Mouse (Mus musculus): ENCODE data around the gene Ccrl2. TPM values are rescaled to one million over a fixed set of nuclear protein-coding genes. Genes with fewer than 3 reads are reported as not detected.

The Ccrl2 gene
- total and polyA plus RNA-seq, 3 experiments = 0.19 to 0.75 TPM; not detected in 1

DNA sequence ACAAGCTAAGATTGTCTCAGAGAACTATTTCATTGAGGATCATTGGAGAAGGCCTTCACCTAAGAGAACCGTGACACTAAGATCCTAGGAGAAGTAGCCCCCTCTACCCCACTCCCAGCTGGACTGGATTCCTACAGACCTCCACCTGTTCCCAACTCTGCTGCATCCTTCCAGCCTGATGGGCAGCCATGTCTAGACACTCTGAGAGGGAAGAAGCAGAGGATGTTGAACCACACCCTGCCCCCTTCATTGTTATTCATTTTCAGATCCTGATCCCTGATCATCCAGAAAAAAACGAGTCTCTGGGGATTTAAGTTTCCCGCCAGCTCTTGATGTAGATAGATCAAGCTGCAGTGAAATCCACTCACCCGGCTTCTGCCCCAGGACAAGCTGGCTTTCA is 15.7 kb upstream of the Ccrl2 start:
- Histone ChIP-seq H3K36me3 (ENCODE audit: control insufficient read depth in 1 of 2, insufficient read depth in 2 of 2, low read length in 2 of 2) (no peaks in the 10 kb centered on the region), H3K4me3 (ENCODE audit: control insufficient read depth in 1 of 2, insufficient read depth in 1 of 2, low read depth in 2 of 2, low read length in 2 of 2) (no peak overlapping the region), H3K27ac (ENCODE audit: control insufficient read depth, low read depth, low read length) (no peak overlapping the region), H3K27me3 (ENCODE audit: control insufficient read depth in 1 of 2, insufficient read depth in 2 of 2, low read length in 2 of 2) (no peaks in the 10 kb centered on the region), H3K9me3 (replicated peaks; ENCODE audit: insufficient read depth, low read length) (no peaks in the 10 kb centered on the region), H3K9ac (ENCODE audit: control insufficient read depth, low read depth, low read length, poor library complexity, severe bottlenecking) (no peak overlapping the region), H3K4me1 (ENCODE audit: control insufficient read depth in 1 of 2, insufficient read depth in 2 of 2, low read length in 2 of 2) (no peaks in the 10 kb centered on the region), H3K79me2 (ENCODE audit: control insufficient read depth, insufficient read depth, low read length, poor library complexity) (no peaks in the 10 kb centered on the region)
- no peak for DNase-seq (ENCODE audit: low read depth, low spot score)
- TF ChIP-seq RCOR1 (IDR thresholded peaks at IDR 0.05; ENCODE audit: low read depth, low read length) = no peak
- no peak for TF ChIP-seq ZKSCAN1 (IDR thresholded peaks at IDR 0.05; ENCODE audit: low read depth, low read length)
- TF ChIP-seq MAFK (IDR thresholded peaks at IDR 0.05; ENCODE audit: borderline replicate concordance, low read depth, low read length) = no peak
- no peak for TF ChIP-seq CHD2 (IDR thresholded peaks at IDR 0.05; ENCODE audit: low read length)
- TF ChIP-seq ETS1 (IDR thresholded peaks at IDR 0.05; ENCODE audit: low read depth, low read length) = no peak
- no peak for TF ChIP-seq MAZ (IDR thresholded peaks at IDR 0.05; ENCODE audit: low read depth, low read length)
- TF ChIP-seq ELF1 (IDR thresholded peaks at IDR 0.05; ENCODE audit: low read depth, low read length) = no peak
- no peak for TF ChIP-seq USF1 (IDR thresholded peaks at IDR 0.05; ENCODE audit: low read depth, low read length)
- TF ChIP-seq KAT2A (conservative IDR thresholded peaks at IDR 0.05; ENCODE audit: low read depth, low read length) = no peak
- TF ChIP-seq SIN3A (IDR thresholded peaks at IDR 0.05; ENCODE audit: low read length) = no peak
- no peak for TF ChIP-seq EP300 (IDR thresholded peaks at IDR 0.05; ENCODE audit: low read depth in 1 of 2, low read length in 2 of 2)
- no peak for TF ChIP-seq JUND (IDR thresholded peaks at IDR 0.05; ENCODE audit: low read depth, low read length)
- TF ChIP-seq RAD21 (IDR thresholded peaks at IDR 0.05; ENCODE audit: low read depth, low read length) = no peak
- TF ChIP-seq MYB (IDR thresholded peaks at IDR 0.05; ENCODE audit: low read depth, low read length) = no peak
- TF ChIP-seq MXI1 (IDR thresholded peaks at IDR 0.05; ENCODE audit: low read depth, low read length) = no peak
- TF ChIP-seq MAX (IDR thresholded peaks at IDR 0.05; ENCODE audit: low read length) = no peak

DNA sequence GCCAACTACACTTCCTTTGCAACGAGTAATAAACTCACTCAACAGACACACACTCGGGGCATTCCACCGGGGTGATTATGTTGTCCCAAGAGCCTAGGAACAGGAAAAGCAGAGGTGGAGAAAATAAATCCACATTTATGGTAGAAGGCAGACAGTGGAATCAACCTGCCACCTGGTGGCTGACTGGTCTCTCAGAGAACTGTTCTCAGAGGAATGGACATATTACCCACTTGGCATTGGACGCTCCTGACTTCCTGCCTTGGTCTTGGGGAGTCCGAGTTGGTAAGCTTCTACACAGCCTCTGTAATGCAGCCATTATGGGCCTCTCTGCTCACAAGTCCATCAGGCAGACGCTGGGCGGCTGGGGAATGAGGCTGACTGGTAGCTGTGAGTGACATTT is 14.9 kb upstream of the Ccrl2 start:
- H3K79me2 ChIP-seq (ENCODE audit: control insufficient read depth, insufficient read depth, low read length, poor library complexity) = no peaks in the 10 kb centered on the region
- H3K9ac ChIP-seq (ENCODE audit: control insufficient read depth, low read depth, low read length, poor library complexity, severe bottlenecking) = no peak overlapping the region
- no peak overlapping the region for H3K27ac ChIP-seq (ENCODE audit: control insufficient read depth, low read depth, low read length)
- H3K4me3 ChIP-seq (ENCODE audit: control insufficient read depth in 1 of 2, insufficient read depth in 1 of 2, low read depth in 2 of 2, low read length in 2 of 2) = no peak overlapping the region
- H3K4me1 ChIP-seq (ENCODE audit: control insufficient read depth in 1 of 2, insufficient read depth in 2 of 2, low read length in 2 of 2) = no peaks in the 10 kb centered on the region
- TF ChIP-seq CHD2 (IDR thresholded peaks at IDR 0.05; ENCODE audit: low read length) (no peak), RAD21 (IDR thresholded peaks at IDR 0.05; ENCODE audit: low read depth, low read length) (peak; percentile 28), SMC3 (IDR thresholded peaks at IDR 0.05; ENCODE audit: low read depth, low read length) (peak; percentile 41), CHD1 (IDR thresholded peaks at IDR 0.05; ENCODE audit: low read depth, low read length) (no peak), NELFE (IDR thresholded peaks at IDR 0.05; ENCODE audit: low read depth, low read length) (no peak), UBTF (IDR thresholded peaks at IDR 0.05; ENCODE audit: borderline replicate concordance, insufficient read depth, low read depth, low read length) (no peak), CTCF (IDR thresholded peaks at IDR 0.05 in 2 of 3, conservative IDR thresholded peaks at IDR 0.05 in 1 of 3; ENCODE audit: control insufficient read depth in 1 of 3, insufficient read depth in 1 of 3, low read depth in 2 of 3, low read length in 3 of 3, poor library complexity in 1 of 3, severe bottlenecking in 1 of 3) (peak; percentile 8 to 42 (median 29); a peak in 3 of 6 replicates), MEF2A (IDR thresholded peaks at IDR 0.05; ENCODE audit: extremely low read depth, insufficient replicate concordance, low read depth, low read length, poor library complexity, severe bottlenecking) (no peak), RCOR1 (IDR thresholded peaks at IDR 0.05; ENCODE audit: low read depth, low read length) (no peak), POLR2A (IDR thresholded peaks at IDR 0.05; ENCODE audit: control insufficient read depth in 1 of 2, insufficient read depth in 1 of 2, low read depth in 1 of 2, low read length in 2 of 2, poor library complexity in 1 of 2) (no peak), USF2 (IDR thresholded peaks at IDR 0.05; ENCODE audit: borderline replicate concordance in 1 of 2, insufficient read depth in 1 of 2, low read depth in 1 of 2, low read length in 2 of 2) (no peak), ZC3H11A (IDR thresholded peaks at IDR 0.05; ENCODE audit: low read depth, low read length) (no peak), POLR2AphosphoS5 (IDR thresholded peaks at IDR 0.05; ENCODE audit: borderline replicate concordance, low read depth, low read length) (no peak), E2F4 (IDR thresholded peaks at IDR 0.05; ENCODE audit: borderline replicate concordance, low read depth, low read length) (no peak), TCF12 (IDR thresholded peaks at IDR 0.05; ENCODE audit: low read depth, low read length) (no peak), ZMIZ1 (IDR thresholded peaks at IDR 0.05; ENCODE audit: low read depth, low read length) (no peak), MAFK (IDR thresholded peaks at IDR 0.05; ENCODE audit: borderline replicate concordance, low read depth, low read length) (no peak), POLR2AphosphoS2 (IDR thresholded peaks at IDR 0.05; ENCODE audit: low read length) (no peak), ETS1 (IDR thresholded peaks at IDR 0.05; ENCODE audit: low read depth, low read length) (no peak), ZNF384 (IDR thresholded peaks at IDR 0.05; ENCODE audit: low read depth, low read length) (no peak), HCFC1 (IDR thresholded peaks at IDR 0.05; ENCODE audit: low read depth, low read length) (no peak)
- H3K36me3 ChIP-seq (ENCODE audit: control insufficient read depth in 1 of 2, insufficient read depth in 2 of 2, low read length in 2 of 2) = no peaks in the 10 kb centered on the region
- no peaks in the 10 kb centered on the region for H3K27me3 ChIP-seq (ENCODE audit: control insufficient read depth in 1 of 2, insufficient read depth in 2 of 2, low read length in 2 of 2)
- H3K9me3 ChIP-seq (replicated peaks; ENCODE audit: insufficient read depth, low read length) = no peaks in the 10 kb centered on the region
- no peak for DNase-seq (ENCODE audit: low read depth, low spot score)

Measured in MEL (cell line).